Mouse (Mus musculus): ENCODE results near the gene Nmur1. TPM values are rescaled to one million over a fixed set of nuclear protein-coding genes. Genes with fewer than 3 reads are reported as not detected.

The Nmur1 gene
- total RNA-seq, 1 experiment from 2014 or later: not detected

DNA sequence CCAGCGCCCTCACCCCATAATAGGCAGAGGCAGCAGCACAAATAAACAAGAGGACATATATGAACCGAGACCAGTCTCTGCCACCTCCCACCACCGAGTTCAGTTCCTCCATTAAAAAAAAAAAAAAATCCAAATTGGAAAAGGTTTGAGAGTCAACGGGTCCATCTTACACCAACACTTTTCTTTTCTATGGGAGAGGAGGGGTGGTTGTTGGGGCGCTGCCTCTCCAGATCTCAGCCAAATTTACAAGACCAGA is 15.6 kb upstream of the Nmur1 start:
- no peak for ATAC-seq (replicated peaks; ENCODE audit: low read depth, poor library complexity, severe bottlenecking)

DNA sequence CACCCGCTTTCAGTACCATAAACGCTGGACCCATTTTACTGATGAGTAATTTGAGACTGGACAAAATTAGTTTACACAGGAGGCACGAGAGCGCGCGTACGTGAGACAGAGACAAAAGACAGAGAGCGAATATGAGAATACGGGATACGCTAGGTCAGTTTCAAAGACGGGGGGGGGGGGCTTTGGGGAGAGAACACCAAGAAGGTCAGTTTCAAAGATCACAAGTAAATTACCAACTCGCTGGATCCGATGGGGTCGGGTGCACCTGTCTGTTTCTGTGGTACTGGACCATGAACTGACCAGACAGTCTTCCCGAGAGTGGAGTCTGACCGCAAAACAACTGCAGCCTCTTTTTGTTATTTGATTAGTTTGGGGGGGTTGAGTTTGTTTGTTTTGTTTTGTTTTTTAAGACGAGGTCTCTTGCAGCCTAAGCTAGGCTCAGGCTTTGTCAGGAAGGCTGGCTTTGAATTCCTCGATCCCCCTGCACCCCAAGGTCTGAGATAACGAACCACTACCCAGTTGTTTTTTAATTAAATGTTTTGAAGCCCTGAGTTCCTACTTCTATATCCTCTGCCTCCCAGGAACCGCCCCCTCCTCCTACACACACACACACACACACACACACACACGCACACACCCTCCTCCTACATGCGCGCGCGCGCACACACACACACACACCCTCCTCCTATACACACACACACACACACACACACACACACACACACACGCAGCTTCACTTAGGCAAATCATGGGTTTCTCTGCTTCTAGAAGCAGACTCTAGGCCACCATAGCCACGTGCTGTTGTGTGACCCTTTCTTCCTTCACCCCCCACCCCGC is 15.1 kb upstream of the Nmur1 start:
- peak; percentile 19 for ATAC-seq (replicated peaks; ENCODE audit: low read depth, poor library complexity, severe bottlenecking)

DNA sequence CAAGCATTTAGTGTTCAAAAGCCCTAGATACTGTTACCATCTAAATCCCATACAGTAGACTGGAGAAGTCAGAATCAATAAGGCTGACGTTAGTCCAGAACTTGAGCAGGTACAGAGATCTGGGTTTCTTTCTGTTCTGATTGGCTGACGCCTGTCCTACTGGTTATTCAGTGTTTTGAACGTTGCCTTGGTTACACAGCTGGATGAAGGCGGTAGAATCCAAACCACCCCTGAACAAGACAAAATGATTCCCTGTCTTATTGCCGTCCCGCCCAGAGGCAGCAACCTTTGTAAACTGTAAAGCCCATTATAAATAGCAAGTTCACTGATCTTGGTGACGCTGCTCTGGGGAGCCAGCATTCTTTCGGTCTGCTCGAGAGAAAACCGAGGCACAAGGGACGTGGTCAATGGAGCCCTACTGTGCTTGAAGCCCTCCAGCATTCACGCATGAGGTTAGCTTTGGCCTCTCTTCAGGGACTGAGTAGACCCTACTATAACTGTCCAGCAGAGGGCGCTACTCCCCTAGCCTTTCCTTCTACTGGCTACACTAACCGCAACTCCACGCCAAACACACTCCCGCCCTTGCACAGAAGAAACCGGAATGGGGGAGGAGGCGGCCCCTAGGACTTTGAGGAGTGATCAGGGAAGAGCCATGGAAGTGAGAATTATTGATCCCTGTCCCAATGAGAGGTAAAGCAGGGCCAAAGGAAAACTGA is 14.3 kb upstream of the Nmur1 start:
- ATAC-seq (replicated peaks; ENCODE audit: low read depth, poor library complexity, severe bottlenecking): peak; percentile 48

GRCm38 (mm10) chr1:86439487-86440170 is 13.6 kb upstream of the Nmur1 start:
- ATAC-seq (replicated peaks; ENCODE audit: low read depth, poor library complexity, severe bottlenecking): no peak

GRCm38 (mm10) chr1:86438501-86438900 is 12.5 kb upstream of the Nmur1 start:
- no peak for ATAC-seq (replicated peaks; ENCODE audit: low read depth, poor library complexity, severe bottlenecking)

- no peak for ATAC-seq (replicated peaks; ENCODE audit: low read depth, poor library complexity, severe bottlenecking)
These were observed 11.9 kb upstream of the Nmur1 start for GRCm38 (mm10) chr1:86438014-86438319.

- ATAC-seq (replicated peaks; ENCODE audit: low read depth, poor library complexity, severe bottlenecking): no peak
These were observed 11.4 kb upstream of the Nmur1 start for GRCm38 (mm10) chr1:86437219-86438013.

- ATAC-seq (replicated peaks; ENCODE audit: low read depth, poor library complexity, severe bottlenecking): no peak
These were observed 9.3 kb upstream of the Nmur1 start for GRCm38 (mm10) chr1:86435302-86435821.

DNA sequence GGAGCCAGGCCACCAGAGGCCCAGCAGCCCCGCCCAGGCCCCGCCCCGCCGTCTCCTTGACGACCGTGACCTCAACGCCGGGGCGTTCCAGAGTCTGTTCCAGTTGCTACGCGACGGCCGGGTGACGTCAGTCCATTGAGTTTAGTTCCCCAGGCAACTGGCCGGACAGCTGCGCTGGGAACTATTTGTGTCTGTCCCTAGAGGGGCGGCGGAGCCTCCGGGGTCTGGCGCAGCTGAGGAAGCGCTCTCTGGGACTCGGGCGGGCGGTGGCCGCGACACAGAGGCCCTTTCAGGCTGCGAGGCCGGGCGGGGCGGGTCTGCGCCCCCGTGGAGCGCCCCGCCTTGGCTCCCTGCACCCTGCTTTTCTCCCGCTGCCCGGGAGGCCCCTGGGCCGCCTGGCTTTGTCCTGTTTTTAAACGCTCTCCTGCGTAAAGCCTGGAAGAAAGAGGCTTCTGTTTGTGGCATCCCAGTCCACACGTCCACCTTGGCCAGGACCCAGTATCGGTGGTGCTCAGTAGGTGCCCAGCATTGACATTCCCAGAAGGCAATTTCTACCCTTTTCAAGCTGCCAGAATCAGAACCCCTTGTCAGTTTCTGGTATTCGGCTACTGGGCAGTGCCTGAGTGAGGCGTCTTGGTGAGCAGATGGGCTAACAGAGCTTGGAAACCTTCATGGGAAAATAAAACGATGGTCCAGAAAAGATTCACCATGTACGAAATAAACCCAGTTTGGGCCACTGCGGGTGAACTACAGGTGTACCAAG is 8.6 kb upstream of the Nmur1 start:
- peak; percentile 83 for ATAC-seq (replicated peaks; ENCODE audit: low read depth, poor library complexity, severe bottlenecking)

- ATAC-seq (replicated peaks; ENCODE audit: low read depth, poor library complexity, severe bottlenecking): no peak
These were observed 8.0 kb upstream of the Nmur1 start for GRCm38 (mm10) chr1:86434001-86434400.

GRCm38 (mm10) chr1:86433359-86433758 is 7.3 kb upstream of the Nmur1 start:
- ATAC-seq (replicated peaks; ENCODE audit: low read depth, poor library complexity, severe bottlenecking): no peak

DNA sequence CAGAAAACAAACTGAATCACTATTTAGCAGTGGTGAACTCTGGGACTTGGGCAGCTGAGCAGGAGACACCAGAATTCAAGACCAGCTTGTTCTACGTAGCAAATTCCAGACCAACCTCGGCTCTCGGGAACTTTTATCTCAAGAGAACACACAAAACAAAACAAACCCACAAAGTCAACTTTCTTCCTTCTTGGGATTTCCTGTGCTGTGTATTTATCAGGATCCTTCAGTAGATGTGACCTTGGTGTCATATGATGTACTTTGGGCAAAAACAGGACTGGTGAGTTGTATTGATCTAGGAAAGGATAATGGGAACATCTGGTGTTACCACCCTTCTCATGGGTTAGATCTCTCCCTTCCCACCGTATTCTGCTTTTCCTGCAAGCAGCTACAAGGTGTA is 6.8 kb upstream of the Nmur1 start:
- ATAC-seq (replicated peaks; ENCODE audit: low read depth, poor library complexity, severe bottlenecking): peak; percentile 14

GRCm38 (mm10) chr1:86430056-86430455 is 4.0 kb upstream of the Nmur1 start:
- peak; percentile 57 for ATAC-seq (replicated peaks; ENCODE audit: low read depth, poor library complexity, severe bottlenecking)

DNA sequence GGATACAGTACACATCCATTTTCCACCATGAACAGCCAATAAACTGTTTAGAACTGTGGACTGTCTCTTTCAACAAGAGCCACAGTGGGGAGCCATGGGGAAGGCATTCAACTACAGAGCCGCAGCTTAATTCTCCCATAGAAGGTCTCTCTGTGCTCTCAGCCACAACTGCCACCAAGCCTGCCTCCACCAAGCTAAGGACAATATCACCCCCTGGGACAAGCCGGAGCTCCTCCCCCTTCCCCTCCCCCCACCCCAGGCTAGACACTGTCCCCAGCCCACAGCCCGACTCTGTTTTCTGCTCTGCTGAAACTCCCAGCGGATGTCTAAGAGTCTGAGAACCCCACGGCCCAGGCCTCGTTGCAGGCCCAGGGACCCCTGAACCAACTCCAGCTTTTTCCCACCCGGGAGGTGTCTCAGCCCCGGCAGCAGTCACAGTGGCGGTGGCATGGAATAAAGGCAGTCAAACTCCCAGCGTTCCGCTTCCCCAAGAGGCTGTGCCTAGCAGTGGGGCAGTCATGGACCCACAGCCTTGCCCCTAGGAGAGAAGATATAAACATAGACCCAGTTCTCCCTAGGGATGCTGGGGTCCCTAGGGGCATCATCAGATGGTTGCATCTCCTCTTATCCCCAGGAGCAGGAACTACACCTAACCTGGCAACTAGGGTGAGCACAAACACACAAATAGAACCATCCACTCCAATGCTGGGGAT is 1.0 kb downstream of the Nmur1 start:
- no peak for ATAC-seq (replicated peaks; ENCODE audit: low read depth, poor library complexity, severe bottlenecking)

DNA sequence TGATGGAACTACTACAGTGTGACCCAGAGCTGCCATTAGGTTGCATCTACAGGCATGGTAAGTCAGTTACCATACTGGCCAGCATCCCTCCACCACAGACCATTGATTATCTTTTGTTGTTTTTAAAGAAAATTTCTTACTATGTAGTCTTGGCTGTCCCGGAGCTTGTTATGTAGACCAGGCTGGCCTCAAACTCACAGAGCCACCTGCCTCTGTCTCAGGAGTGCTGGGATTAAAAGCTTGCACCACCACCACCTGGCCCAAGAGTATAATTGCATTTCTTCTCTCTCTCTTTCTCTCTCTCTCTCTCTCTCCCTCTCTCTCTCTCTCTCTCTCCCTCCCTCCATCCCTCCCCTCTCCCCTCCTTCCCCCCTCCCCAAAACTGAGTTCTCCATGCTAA is 1.7 kb downstream of the Nmur1 start:
- no peak for ATAC-seq (replicated peaks; ENCODE audit: low read depth, poor library complexity, severe bottlenecking)

DNA sequence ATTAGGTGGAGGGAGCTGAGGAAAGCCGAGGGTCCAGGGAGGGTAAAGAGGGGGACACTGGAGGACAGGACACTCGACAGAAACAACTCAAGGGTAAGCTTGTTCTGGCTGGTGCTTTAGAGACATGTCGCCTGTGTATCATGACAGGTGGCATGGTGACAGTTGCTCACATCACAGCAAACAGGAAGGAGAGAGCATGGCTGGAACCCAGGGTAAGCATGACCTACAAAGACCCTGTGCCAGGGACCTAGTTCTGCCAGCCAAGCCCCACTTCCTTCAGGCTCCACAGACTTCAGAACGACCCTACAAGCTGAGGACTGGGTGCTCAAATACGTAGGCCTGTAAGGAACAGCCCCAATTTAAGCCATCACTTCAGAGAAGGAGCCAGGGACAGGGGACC is 2.1 kb downstream of the Nmur1 start:
- no peak for ATAC-seq (replicated peaks; ENCODE audit: low read depth, poor library complexity, severe bottlenecking)

- no peak for ATAC-seq (replicated peaks; ENCODE audit: low read depth, poor library complexity, severe bottlenecking)
These were observed 5.0 kb downstream of the Nmur1 start for GRCm38 (mm10) chr1:86421007-86421406.

- ATAC-seq (replicated peaks; ENCODE audit: low read depth, poor library complexity, severe bottlenecking): 0 out of 2 replicates have a peak, but pooled peaks have one; percentile 31
These were observed 9.7 kb downstream of the Nmur1 start for GRCm38 (mm10) chr1:86416321-86416720.

DNA sequence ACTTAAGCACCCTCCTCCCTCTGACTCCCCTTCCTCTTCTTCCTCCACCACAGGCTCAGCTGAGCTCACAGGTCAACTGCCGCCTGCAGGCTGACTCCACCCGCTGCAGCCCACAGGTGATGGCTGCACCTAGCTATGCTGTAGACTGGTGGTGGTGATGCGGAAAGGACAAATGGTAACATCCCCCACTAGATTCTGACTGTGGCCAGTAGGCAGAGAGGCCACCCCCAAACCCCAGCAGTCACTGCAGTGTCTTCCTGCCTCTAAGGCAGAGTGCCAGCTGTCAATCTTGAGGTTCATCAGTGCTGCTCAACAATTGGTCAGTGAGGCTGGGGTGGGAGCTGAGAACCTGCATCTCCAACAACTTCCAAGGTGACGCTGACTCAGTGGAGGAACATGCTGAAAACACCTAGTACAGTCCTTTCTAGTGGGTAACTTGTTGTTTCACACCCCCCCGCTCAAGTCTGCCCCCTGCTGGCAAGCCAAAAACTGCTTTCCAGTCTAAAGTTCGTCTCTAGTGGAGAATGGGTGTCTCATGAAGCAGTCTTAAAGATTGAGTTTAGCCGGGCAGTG is 10.3 kb downstream of the Nmur1 start:
- peak; percentile 48 for ATAC-seq (replicated peaks; ENCODE audit: low read depth, poor library complexity, severe bottlenecking)
